Mouse (Mus musculus) bone marrow macrophage, adult 2 months (primary cell): ENCODE results near the gene Meis1.

Experiments used
- CTCF ChIP-seq: IDR thresholded peaks from 2 replicates; pipeline ENCODE4 v1.5.1; 2012; ENCODE audit warnings: low read depth, mild to moderate bottlenecking, low read length, moderate library complexity
- POLR2A ChIP-seq: IDR thresholded peaks from 2 replicates; pipeline ENCODE4 v1.6.1; 2012; ENCODE audit warnings: mild to moderate bottlenecking, low read depth, low read length, borderline replicate concordance

DNA sequence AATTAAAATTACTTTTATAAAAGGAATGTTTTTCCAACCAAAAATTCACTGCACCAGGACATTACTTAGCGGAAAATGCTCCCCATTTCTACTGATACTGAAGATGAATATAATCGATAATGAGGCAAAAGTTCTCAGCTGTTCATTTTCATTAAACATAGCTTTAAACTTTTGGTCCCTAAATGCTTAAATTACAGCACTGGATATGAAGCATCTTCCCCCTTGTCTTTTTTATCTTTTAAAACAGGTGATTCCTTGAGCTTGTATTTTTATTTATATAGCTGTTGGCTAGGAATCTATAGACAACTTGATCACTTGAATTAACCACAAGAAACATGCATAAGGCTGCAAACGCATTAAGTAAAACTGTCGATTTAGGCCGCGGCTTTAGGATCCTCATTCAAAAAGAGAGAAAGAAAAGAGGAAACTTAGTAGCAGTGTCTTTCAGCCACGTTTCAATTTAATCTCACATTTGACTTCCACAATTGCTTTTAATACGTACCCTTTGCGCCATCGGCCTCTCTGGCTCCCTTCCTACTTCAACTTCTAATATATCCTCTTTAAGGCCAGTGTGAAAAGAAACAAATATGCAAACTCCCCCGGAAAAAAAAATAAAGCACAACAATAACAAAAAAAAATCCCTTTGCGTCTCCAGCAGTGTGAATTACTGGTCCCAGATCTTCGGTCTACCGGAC, 919 bp downstream of the Meis1 start:
- TF ChIP-seq CTCF (no peak), POLR2A (no peak)
